Mouse (Mus musculus) cerebellum, adult 2 months (tissue): Measurements from ENCODE around the gene Cyp2ab1.

ENCODE experiments used
- CTCF ChIP-seq: fragments of 200-500 bp; IDR thresholded peaks from 2 replicates; pipeline ENCODE4 v1.5.1; 2011; ENCODE audit warnings: low read depth, mild to moderate bottlenecking, control low read depth, low read length, moderate library complexity, borderline replicate concordance; ENCODE audit not compliant: insufficient read depth
- POLR2A ChIP-seq: fragments of 200-500 bp; IDR thresholded peaks from 2 replicates; pipeline ENCODE4 v1.6.1; 2011; ENCODE audit warnings: low read length, control low read depth, borderline replicate concordance; ENCODE audit not compliant: insufficient read depth

DNA sequence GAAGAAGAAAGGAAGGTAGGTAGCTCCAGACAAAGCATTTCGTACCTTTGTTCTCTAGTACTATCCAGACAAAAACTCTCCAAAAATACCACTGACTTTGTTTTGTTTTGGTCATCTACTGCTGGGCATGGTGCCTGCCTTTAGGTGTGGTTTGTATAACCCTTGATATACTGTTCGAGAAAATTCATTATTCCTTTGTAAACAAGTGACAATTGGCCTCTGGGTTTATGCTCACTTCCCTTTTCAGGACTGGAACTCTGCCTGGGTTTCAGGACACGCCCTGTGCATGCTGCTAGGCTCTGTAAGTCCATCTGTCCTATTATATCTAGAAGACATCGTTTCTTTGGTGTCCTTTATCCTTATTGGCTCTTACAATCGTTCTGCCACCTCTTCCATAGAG lies at the start of gene Cyp2ab1:
- no peak for TF ChIP-seq CTCF
- no peak for TF ChIP-seq POLR2A
